Mouse (Mus musculus): Measurements from ENCODE around the gene Vmn2r25.
"Not testable (repeated sequence)": the region's sequence is repeated elsewhere in the genome, so short reads cannot be mapped to it uniquely, and the experiment has no call there.

Gene Vmn2r25
- long read RNA-seq, experiment 1 = 0 reads
- long read RNA-seq, experiment 2 = 0 reads

DNA sequence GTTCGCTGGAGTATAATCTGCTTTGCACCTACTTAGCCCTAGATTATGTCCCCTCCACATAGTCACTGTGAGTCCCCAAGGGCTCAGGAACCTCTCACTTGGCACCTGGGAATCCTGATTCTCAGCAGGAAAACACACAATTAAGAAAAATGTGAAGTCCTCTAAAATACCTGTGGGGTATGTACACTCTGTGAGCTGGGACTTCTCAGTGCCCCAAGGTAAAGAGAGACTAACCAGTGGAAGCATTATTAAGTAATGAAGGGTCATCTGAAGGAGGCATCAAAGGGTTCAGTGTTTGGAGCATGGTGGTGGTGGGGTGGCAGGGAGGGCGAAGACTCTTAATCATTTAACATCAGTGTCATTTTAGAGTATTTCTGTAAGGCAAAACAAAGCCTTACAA, at the start of gene Vmn2r25:
TSS of gene Vmn2r25 (minus strand) at position 101 of the 400 bp plus-strand sequence.
- intact Hi-C loops (cut with DNase I) = not testable (repeated sequence)

- intact Hi-C loops (cut with DNase I) = no loop called here
These were observed 33.3 kb downstream of the Vmn2r25 start for GRCm38 (mm10) chr6:123819951-123820350.

GRCm38 (mm10) chr6:123810291-123810690, 43.0 kb downstream of the Vmn2r25 start:
- intact Hi-C loops (cut with DNase I) = not testable (repeated sequence)

- intact Hi-C loops (cut with DNase I) = no loop called here
These were observed 59.5 kb downstream of the Vmn2r25 start for GRCm38 (mm10) chr6:123793746-123794145.

DNA sequence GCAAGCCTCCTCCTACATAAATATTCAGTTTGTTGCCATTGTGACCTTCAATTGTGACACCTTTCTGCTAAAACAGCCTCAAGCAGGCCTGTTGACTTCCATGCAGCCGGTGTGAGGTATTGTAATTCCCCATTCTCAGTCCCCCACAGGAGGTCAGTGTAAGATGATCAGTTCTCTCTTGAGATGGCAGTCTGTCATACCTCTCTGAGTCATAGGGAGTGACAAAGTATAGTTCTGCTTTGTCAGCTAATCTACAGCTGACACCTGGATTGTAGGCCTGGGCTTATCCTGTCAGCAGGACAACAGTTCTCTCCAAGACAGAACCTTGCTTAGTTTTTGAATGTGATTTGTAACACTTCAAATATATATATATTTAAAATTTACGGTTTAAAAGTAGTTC, 68.4 kb downstream of the Vmn2r25 start:
- intact Hi-C loops (cut with DNase I) = no loop called here

DNA sequence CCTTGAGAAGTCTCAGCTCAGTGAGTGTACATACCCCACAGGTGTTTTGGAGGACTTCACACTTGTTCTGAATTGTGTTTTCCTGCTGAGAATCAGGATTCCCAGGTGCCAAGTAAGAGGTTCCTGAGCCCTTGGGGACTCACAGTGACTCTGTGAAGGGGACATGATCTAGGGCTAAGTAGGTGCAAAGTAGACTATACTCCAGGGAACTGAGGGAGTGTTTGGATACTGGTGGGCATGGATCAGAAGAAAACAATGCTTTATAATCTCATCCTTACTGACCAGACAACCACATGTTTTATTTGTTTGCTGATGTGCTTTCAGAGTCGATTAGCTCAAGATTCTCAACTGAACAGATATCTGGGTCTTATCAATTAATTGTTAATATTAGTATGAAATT, 74.7 kb downstream of the Vmn2r25 start, which contains the start of gene Vmn2r24:
TSS of gene Vmn2r24 (plus strand) at position 301 of the 400 bp plus-strand sequence.
- intact Hi-C loops (cut with DNase I) = no loop called here
